Mouse (Mus musculus): Measurements from ENCODE around the gene Zfp965.
"Not testable (repeated sequence)": the region's sequence is repeated elsewhere in the genome, so short reads cannot be mapped to it uniquely, and the experiment has no call there.

Gene Zfp965

GRCm38 (mm10) chr2:175469685-175470084 lies at the start of gene Zfp965:
Gene Zfp965, plus strand, starts transcription at chr2:175469985.
- DNase-seq (ENCODE audit: low read depth, low spot score) = not testable (repeated sequence)

- DNase-seq (ENCODE audit: low read depth, low spot score) = not testable (repeated sequence)
Measured at GRCm38 (mm10) chr2:175435707-175436106, 34.1 kb upstream of the Zfp965 start, which contains the start of gene Gm4724. Gene Gm4724, minus strand, starts transcription at chr2:175435807.
